Mouse (Mus musculus) neural tube, postnatal 0 days (tissue): Measurements from ENCODE around the gene Fndc5. TPM values are rescaled to one million over a fixed set of nuclear protein-coding genes. Genes with fewer than 3 reads are reported as not detected.

Source experiments
- polyA plus RNA-seq: library from polyadenylated mRNA; unstranded; fragments of >200 nt; fragmentation: Nextera tagmentation; extraction: Ambion mirVana; gene quantifications from 2 replicates; pipeline ENCODE4 v1.2.1, GENCODE M21; 2015

Fndc5 gene
- polyA plus RNA-seq, result 45.9 and 59.1 TPM in 2 replicates

DNA sequence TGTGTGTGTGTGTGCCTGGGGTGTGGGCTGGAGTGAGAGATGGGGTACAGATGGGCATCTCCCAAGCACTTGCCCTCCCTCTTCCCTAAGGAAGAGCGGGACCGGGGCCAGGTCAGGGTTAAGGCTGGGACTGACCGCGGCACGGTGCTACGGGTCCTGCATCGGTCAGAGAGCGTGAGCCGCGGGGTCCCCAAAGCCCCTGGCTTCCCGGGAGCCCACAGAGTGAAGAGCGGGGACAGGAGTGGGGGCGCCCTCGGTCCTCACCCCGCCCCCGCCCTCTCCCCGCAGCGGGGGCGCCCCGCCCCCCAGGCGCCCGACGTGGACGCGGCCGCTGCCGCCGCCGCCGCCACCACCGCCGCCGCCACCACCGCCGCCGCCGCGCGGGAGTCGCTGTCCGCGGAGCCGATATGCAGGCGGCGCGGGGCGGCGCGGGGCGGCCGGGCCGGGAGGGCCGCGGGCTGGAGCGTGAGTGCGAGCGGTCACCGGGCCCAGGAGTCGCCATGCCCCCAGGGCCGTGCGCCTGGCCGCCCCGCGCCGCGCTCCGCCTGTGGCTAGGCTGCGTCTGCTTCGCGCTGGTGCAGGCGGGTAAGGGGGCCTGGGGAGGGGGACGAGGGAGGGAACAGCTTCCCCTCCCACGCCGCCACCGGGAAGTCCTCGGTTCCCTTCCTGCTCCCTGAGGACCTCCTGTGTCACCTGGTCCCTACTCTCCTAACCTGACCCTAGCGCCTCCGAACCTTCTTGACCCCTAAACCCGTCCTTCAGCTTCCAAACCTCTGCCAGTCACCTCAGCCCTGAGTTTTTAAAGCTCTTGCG is at the start of gene Fndc5:
Gene Fndc5, plus strand, starts transcription at position 421 of the 813 bp plus-strand sequence.

DNA sequence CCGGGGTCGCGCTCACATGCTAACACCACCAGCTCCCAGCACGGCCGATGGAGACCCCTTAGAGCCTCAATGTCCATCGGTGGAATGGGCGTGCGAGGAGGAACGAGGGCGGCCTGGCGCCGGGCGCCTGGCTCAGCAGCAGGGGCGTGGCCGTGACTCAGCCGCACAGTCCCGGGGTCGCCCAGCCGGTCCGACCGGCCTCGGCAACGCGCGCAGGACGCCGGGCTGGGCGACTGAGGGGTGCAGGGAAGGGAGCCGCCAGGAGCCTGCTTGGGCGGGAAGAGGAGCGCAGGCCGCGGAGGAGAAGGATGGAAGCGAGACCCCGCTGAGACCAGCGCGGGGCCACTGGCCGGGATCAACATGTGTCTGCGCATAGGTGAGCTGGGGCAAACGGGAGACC is 31.4 kb upstream of the Fndc5 start, which contains the start of gene Tmem54:
Gene Tmem54, plus strand, starts transcription at position 193 of the 400 bp plus-strand sequence.

DNA sequence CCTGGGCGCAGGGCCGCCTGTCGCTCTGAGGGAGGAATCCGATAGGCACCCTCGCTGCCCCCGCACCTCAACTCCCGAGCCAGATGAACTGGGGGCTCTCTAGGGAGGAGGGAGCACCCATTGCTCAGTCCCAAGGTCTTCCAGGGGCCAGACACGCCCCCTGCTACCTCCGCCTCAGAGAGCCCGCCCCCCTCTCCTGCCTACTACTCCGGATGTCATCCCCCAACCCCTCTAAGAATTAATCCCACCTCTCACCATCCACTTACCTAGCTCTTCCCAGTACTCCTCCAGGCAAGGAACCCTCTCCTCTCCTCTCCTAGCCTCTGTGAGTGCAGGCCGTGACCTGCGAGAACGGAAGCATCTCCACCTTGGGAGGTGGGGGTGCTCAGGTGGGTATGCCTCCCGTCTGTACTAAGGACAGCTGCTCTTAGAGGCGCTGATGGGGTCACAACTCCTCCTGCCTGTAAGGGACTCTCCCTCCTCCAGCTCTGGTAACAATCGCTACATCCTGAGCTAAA is 15.2 kb upstream of the Fndc5 start, which contains the start of gene Hpca:
Gene Hpca, minus strand, starts transcription at position 468 of the 518 bp plus-strand sequence.

DNA sequence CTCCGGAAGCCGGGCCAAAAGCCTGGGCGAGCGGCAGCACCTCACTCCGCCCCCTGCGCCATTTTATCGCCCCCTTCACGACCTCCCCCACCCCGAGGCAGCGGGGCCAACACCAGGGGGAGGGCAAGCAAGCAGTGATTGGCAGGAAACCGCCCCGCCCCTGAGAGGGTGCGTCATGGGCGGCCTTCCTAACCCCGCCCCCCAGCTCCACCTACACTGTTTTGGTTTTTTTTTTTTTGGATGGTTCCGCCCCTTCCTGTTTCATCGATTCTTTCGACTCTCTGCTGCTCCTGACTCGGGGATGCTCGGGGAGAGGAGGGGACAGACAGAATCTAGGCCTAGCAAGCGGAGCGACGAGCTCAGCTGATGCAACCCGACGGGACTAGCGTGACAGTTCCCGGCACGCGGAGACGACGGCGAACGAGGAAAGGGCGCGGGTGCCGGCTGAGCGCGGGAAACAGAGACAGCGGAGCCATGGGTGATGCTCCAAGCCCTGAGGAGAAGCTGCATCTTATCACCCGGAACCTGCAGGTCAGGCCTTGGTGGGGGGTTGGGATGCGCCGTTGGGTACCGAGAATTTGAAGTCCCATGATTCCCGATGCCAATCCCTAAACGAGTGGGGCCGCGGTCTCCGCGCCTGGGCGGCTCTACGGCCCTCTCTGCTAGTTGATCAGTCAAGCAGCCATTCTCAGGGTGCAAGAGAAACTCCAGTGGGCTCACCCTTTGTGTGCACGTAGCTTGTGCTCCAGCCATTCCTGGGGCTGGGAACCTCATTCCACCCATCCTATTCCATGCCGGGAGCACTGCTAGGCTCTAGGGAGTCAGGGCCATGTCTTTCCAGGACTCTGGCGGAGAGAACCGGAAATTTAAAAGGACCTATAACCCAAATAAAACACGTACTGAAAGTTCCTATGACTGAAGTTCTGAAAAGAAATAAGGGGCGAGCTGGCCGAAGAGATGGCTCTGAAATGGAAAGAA is 53.0 kb downstream of the Fndc5 start, which contains the start of the genes S100pbp and Yars:
Gene S100pbp, minus strand, starts transcription at position 186 of the 978 bp plus-strand sequence.
Gene Yars, plus strand, starts transcription at position 219 of the 978 bp plus-strand sequence.

Other genes with a start within 250 kb of the Fndc5 start
- 28.9 and 29.5 TPM in 2 replicates for gene Azin2, start 174.6 kb upstream of the Fndc5 start, polyA plus RNA-seq
- gene Ak2, start 145.0 kb upstream of the Fndc5 start, polyA plus RNA-seq, result 67.9 and 71.0 TPM in 2 replicates
- gene Rnf19b, start 78.7 kb upstream of the Fndc5 start, polyA plus RNA-seq, result 38.3 and 38.7 TPM in 2 replicates
- gene Tmem54, start 31.5 kb upstream of the Fndc5 start, polyA plus RNA-seq, result 0.28 and 0.37 TPM in 2 replicates
- 234 and 265 TPM in 2 replicates for gene Hpca, start 15.0 kb upstream of the Fndc5 start, polyA plus RNA-seq
- 13.1 TPM in 2 replicates for gene S100pbp, start 52.7 kb downstream of the Fndc5 start, polyA plus RNA-seq
- 83.2 and 104 TPM in 2 replicates for gene Yars, start 52.8 kb downstream of the Fndc5 start, polyA plus RNA-seq
- gene C77080, start 124.4 kb downstream of the Fndc5 start, polyA plus RNA-seq, result 4.8 and 5.7 TPM in 2 replicates
- 3.4 TPM in 2 replicates for gene Sync, start 150.6 kb downstream of the Fndc5 start, polyA plus RNA-seq
- gene Rbbp4, start 198.4 kb downstream of the Fndc5 start, polyA plus RNA-seq, result 186 and 200 TPM in 2 replicates
- 21.0 and 23.1 TPM in 2 replicates for gene Zbtb8os, start 198.7 kb downstream of the Fndc5 start, polyA plus RNA-seq
- gene Zbtb8a, start 241.1 kb downstream of the Fndc5 start, polyA plus RNA-seq, result 14.9 and 16.7 TPM in 2 replicates